Mouse (Mus musculus): ENCODE measurements at regions not wholly inside any gene's neighbourhood (a gene's known extent, or its start where the extent isn't known, plus 50 kb on each side); places are given as distances from the start of the nearest gene placed in this dataset.

GRCm38 (mm10) chr6:135525841-135526327, 163.5 kb downstream of the Emp1 start:
- ATAC-seq, result no peak

DNA sequence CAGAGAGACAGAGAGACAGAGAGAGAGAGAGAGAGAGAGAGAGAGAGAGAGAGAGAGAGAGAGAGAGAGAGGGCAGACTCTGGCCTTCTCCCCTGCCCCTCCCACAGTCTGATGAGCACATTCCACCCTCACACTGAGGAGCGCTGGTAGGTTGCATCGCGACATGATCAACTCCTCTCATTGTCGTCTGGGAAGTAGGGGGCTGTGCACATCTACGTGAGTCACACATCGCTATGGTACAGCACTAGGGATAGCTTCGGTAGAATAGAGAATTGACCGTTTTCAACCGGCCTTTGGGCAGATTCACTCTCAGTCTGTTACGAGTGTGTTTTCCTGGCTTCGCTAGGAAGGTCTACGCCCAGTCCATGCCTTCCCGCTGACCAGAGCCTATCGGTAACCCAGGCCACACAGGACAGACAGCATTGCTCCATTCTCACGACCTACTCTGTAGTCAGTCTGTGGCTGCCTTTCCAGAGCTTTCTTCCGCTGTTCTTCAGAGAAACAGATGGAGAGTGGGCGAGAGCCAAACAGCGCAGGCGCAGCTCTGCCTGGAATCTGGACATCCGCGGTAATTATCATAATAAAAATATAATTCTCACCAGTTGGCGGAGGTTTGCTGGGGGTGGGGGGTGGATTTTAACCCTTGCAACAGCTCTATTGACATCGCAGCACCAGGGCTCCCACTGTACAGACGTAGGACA, 164.3 kb downstream of the Emp1 start:
- ATAC-seq, result no peak

DNA sequence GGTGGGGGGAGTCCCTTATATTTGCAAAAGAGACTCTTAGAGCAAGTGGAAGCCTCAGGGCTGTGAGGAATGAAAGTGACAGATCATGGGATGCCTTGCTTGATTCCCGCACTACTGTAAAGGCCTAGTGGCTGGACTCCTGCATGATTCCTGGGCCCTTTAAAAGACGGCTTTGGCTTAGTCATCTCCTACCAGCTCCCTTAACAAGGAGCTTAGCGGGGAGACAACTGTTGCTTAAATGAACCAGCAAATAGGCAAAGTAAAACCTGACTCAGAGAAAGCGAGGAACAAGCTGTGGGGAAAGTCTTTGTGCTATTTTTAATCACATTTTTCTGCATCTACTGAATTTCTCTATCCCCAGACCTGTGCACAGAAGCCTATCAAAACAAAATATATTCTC, 165.5 kb downstream of the Emp1 start:
- no peak for ATAC-seq

- no peak for ATAC-seq
Measured at GRCm38 (mm10) chr6:135539791-135540646, 177.7 kb downstream of the Emp1 start.

- no peak for ATAC-seq
Measured at GRCm38 (mm10) chr6:135541566-135541965, 179.2 kb downstream of the Emp1 start.

DNA sequence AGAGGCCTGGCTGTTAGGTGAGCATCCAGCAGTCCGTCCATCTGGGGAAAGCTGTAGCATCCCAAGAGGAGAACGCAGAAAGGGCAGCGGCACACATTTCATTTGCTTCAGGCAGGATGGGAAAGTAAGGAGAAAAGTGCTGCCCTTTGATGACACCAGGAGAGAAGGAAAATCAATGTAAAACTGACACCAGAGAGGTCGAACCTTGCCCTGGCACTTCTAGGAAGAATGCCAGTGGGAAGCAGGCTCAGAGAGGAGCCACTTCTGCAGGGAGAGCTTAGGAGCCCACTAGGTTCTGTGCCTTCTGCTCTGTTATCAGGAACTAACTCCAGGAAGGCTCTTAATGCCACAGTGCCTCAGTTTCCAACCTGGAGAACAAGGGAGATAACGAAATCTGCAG, 180.0 kb downstream of the Emp1 start:
- ATAC-seq, result no peak

GRCm38 (mm10) chr6:135543390-135543789, 181.0 kb downstream of the Emp1 start:
- no peak for ATAC-seq

GRCm38 (mm10) chr6:135543863-135544262, 181.5 kb downstream of the Emp1 start:
- no peak for ATAC-seq

GRCm38 (mm10) chr6:135550368-135550950, 188.1 kb downstream of the Emp1 start:
- ATAC-seq, result no peak

GRCm38 (mm10) chr6:135552396-135552795, 190.1 kb downstream of the Emp1 start:
- no peak for ATAC-seq

DNA sequence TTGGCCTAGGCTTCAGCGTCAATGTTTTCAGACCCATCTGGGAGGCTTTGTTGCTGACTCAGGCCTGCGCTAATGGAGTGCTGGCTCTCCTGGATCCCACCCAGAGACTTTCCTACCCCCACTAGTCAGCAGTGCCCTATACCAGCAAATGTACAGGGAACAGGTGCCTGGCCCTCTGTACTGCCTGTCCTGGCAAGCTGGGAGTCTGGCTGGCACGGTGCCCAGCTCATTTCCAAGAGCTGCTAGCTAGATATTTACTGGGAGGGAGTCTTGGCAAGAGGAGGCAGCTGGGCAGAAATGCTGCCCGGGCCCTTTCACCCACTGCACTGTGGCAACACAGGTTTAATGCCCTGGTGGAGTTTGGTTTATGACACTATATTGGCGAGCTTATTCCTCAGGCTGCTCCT, 197.2 kb downstream of the Emp1 start:
- no peak for ATAC-seq

GRCm38 (mm10) chr6:135562267-135562666, 199.9 kb downstream of the Emp1 start:
- ATAC-seq, result no peak

DNA sequence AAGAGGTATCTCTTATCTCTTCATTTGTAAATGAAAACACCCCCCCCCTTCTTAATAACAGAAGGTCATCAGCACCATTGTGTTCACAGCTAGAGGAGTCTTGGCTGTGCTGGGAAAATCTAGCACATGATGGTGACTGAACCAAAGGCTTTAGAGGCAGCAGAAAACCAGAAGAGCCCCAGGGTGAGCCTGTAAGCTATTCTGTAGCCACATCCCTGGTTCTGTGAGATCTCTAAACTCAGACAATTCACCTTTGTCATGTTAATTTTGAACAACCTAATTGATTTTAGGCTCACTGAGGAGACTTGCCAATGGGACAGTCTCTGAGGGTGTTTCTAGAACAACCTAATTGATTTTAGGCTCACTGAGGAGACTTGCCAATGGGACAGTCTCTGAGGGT, 201.4 kb downstream of the Emp1 start:
- ATAC-seq, result no peak

- no peak for ATAC-seq
Measured at GRCm38 (mm10) chr6:135569086-135569485, 206.7 kb downstream of the Emp1 start.

DNA sequence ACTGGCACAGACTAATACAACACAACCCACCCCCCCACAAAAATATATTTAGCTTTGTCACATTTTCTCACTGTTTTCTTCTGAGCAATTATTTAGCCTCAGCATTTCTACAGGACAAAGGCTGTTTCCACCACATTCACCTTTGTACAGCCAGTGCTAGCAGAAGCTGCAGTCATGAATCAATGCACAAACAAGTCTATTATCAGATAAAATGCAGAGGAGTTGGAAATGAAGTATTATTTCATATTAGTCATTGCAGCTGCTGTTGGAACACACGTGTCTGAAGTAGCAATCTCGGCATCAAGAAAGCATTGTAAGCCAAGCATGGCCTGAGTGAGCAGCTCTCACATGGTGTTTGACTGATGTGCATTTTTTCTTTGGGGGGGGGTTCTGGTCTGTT, 212.9 kb downstream of the Emp1 start:
- no peak for ATAC-seq

DNA sequence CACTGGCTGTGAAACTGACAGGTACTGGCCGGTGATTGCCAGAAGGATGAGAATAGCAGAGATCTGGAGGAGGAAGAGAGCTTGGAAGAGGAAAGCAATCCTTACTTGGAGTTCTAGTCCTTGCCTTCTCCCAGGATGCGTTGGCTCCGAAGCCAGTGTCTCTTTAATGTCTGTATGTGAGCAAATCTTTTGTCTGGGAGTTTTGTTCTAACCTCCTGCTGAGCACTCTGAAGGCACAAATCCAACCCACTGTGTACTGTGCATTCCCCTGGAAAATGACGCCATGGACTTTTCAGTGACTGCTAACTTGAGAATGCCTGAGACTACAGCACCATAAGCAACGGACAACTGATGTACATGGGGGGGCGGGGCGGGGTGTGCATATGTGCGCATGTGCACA, 216.4 kb downstream of the Emp1 start:
- no peak for ATAC-seq

- ATAC-seq, result no peak
Measured at GRCm38 (mm10) chr6:135582567-135582966, 220.2 kb downstream of the Emp1 start.

GRCm38 (mm10) chr6:135584782-135585181, 222.4 kb downstream of the Emp1 start:
- no peak for ATAC-seq

- no peak for ATAC-seq
Measured at GRCm38 (mm10) chr6:135590084-135590483, 227.7 kb downstream of the Emp1 start.

- no peak for ATAC-seq
Measured at GRCm38 (mm10) chr6:135591085-135591484, 228.7 kb downstream of the Emp1 start.

DNA sequence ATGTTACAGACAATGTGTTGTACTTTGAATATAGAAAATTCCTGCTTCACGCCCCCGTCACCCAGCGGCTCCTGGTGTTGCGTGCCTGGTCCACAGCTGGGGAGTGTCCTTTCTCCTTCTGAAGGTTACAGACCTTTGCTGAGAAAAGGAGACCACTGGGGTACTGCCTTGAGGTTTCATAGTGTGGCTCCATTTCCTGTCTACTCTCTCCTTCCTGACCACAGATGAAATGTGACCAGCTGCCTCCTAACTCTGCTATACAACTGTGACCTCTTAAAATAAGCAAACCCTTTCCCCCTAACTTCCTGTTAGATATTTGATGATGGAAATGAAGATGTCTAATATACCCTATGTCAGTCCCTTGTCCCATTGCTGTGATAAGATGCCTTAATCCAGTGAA, 234.0 kb downstream of the Emp1 start:
- ATAC-seq, result no peak

- ATAC-seq, result no peak
Measured at GRCm38 (mm10) chr6:135610504-135611096, 248.3 kb downstream of the Emp1 start.

DNA sequence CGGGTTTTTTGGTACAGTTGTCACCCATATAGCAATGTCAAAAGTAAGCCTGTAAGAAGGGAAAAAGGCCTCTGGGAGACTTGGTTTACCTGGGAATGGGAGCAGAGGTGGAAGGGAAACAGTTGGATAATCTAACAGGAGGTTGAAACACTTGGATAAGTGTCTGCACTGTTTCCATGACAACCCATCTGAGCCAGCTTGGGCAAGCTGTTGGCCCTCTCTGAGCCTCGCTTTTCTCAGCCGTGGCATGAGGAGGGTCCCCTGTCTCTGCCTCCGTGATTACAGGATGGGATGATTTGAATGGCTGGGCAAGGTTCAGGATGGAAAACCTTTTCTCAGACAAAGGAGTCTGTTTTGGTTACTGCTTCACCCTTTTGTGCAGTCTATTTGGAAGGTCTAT, 265.6 kb downstream of the Emp1 start:
- no peak for ATAC-seq

Data from inflammation-experienced regulatory T-cells, adult 6 months (primary cell).